Mouse (Mus musculus) limb, embryonic 11.5 days (tissue): ENCODE results near the gene Topors. TPM values are rescaled to one million over a fixed set of nuclear protein-coding genes. Genes with fewer than 3 reads are reported as not detected.
"Not testable (repeated sequence)": the region's sequence is repeated elsewhere in the genome, so short reads cannot be mapped to it uniquely, and the experiment has no call there.

ENCODE experiments used
- ATAC-seq: fragments of 200-750 bp; cut with Nextera tagmentation; 2 replicates; pipeline ENCODE4 v1.8.0; 2017; ENCODE audit warnings: low read depth; ENCODE audit not compliant: insufficient number of reproducible peaks, low FRiP score, low TSS enrichment
- DNase-seq: peaks from one replicate; pipeline ENCODE4 v3.0.0-alpha.2; 2015; ENCODE audit warnings: low spot score
- H3K27ac ChIP-seq: fragments of 300-500 bp; sonication (generic); replicated peaks from 2 replicates; pipeline ENCODE4 v1.5.1; 2014; ENCODE audit warnings: low read depth, mild to moderate bottlenecking, low read length
- H3K27me3 ChIP-seq: fragments of 300-500 bp; sonication (generic); 2 replicates; pipeline ENCODE4 v1.6.1; 2014; ENCODE audit warnings: mild to moderate bottlenecking, low read length, mixed read lengths; ENCODE audit not compliant: control insufficient read depth, insufficient read depth
- H3K36me3 ChIP-seq: fragments of 300-500 bp; sonication (generic); 2 replicates; pipeline ENCODE4 v1.6.1; 2014; ENCODE audit warnings: mild to moderate bottlenecking, low read length, moderate library complexity, mixed read lengths; ENCODE audit not compliant: control insufficient read depth, insufficient read depth
- H3K4me1 ChIP-seq: fragments of 300-500 bp; sonication (generic); 2 replicates; pipeline ENCODE4 v1.6.1; 2014; ENCODE audit warnings: low read length, mixed read lengths; ENCODE audit not compliant: control insufficient read depth, insufficient read depth
- H3K4me2 ChIP-seq: fragments of 300-500 bp; sonication (generic); 2 replicates; pipeline ENCODE4 v1.6.1; 2014; ENCODE audit warnings: low read depth, mild to moderate bottlenecking, moderate library complexity; ENCODE audit not compliant: severe bottlenecking
- H3K4me3 ChIP-seq: fragments of 300-500 bp; sonication (generic); 2 replicates; pipeline ENCODE4 v1.5.1; 2014; ENCODE audit warnings: low read depth, low read length
- H3K9ac ChIP-seq: fragments of 300-500 bp; sonication (generic); 2 replicates; pipeline ENCODE4 v1.6.1; 2014; ENCODE audit warnings: mild to moderate bottlenecking, low read length
- H3K9me3 ChIP-seq: fragments of 300-500 bp; sonication (generic); 2 replicates; pipeline ENCODE4 v1.6.1; 2016; ENCODE audit warnings: low read length; ENCODE audit not compliant: control insufficient read depth
- WGBS: fragments of 180-500 bp; shearing (Covaris S2); extraction: QIAGEN DNeasy Blood & Tissue Kit; methylation state at CpG from one replicate; pipeline ENCODE4 v1.1.7; 2014; 5-methylcytosine and 5-hydroxymethylcytosine counted together
- polyA plus RNA-seq: library from polyadenylated mRNA; unstranded; fragments of >200 nt; fragmentation: Nextera tagmentation; extraction: Ambion mirVana; gene quantifications from 2 replicates; pipeline ENCODE4 v1.2.1, GENCODE M21; 2014

Gene Topors
- polyA plus RNA-seq, 1 experiment from 2014 or later: 58.2 TPM

DNA sequence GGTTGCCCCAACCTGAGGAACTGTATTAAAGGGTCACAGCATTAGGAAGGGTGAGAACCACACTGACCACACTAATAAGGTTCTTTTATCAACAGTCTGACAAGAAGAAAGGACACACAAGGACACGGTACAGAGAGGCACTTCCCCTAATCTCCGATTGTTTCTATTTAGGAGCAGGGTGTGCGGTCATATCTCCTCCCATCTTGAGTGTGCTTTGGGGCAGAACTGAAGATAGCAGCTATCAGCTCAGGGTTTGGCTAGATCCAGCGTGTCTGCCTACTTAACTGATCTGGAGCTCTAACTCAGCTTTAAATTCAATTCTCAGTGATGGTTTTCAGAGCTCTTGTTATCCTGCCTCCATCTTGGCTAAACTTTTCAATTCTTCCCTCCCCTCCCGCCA, 29.5 kb upstream of the Topors start:
- H3K4me2 ChIP-seq: no peak overlapping the region
- H3K4me1 ChIP-seq: no peaks in the 10 kb centered on the region
- no peak for ATAC-seq
- 87% methylated on average over 5 of the region's 5 CpGs for WGBS
- no peak overlapping the region for H3K4me3 ChIP-seq
- H3K27me3 ChIP-seq: no peaks in the 10 kb centered on the region
- H3K9ac ChIP-seq: no peak overlapping the region
- no peaks in the 10 kb centered on the region for H3K36me3 ChIP-seq
- no peaks in the 10 kb centered on the region for H3K9me3 ChIP-seq
- DNase-seq: no peak
- H3K27ac ChIP-seq: no peak overlapping the region

DNA sequence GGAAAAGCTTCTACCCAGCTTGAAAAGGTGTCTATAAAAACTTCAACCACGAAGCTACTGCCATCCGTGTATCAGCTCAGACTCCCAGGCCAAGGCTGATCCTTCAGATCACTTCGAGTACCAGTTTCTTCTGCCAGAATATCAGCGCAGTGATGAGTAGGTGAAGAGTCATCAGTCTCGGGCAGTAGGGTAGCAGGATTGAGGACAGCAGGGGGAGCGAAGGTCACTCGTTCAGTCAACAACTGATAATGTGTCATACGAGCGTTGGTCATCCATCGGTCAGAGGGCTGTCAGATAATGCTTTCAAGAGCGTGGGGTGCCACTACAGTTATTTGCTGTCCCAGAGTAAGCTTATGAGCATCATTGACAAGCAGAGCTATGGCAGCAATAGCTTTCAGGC, 21.9 kb upstream of the Topors start:
- not testable (repeated sequence) for H3K27me3 ChIP-seq, ATAC-seq, H3K9me3 ChIP-seq, H3K4me2 ChIP-seq, H3K4me1 ChIP-seq, H3K4me3 ChIP-seq, H3K36me3 ChIP-seq, H3K27ac ChIP-seq, H3K9ac ChIP-seq, DNase-seq
- 91% methylated on average over 11 of the region's 11 CpGs for WGBS

- Histone ChIP-seq H3K27me3 (no peaks in the 10 kb centered on the region), H3K4me1 (no peaks in the 10 kb centered on the region), H3K4me3 (no peak overlapping the region), H3K9me3 (no peaks in the 10 kb centered on the region), H3K27ac (no peak overlapping the region), H3K9ac (no peak overlapping the region), H3K36me3 (no peaks in the 10 kb centered on the region), H3K4me2 (no peak overlapping the region)
- DNase-seq (no peak), ATAC-seq (no peak)
- WGBS: 93% methylated on average over 2 of the region's 2 CpGs
These were observed 19.4 kb upstream of the Topors start for GRCm38 (mm10) chr4:40289046-40289445.

DNA sequence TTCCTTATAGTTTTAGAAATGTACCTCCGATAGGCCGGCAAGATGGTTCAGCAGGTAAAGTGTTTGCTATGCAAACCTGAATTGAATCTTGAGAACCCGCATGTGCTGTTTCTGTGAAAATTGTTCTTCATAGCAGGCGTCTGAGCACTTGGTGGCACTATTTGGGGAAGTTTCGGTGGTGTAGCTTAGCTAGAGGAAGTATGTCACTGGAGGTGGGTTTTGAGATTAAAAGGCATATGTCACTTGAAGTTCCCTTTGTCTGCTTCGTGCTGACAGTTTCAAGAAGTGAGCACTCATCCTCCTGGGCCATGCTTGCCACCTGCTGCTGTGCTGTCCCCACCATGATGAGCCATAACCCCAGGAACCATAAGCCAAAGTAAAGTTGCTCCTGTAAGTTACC, 17.8 kb upstream of the Topors start:
- Histone ChIP-seq H3K9ac (no peak overlapping the region), H3K4me1 (no peaks in the 10 kb centered on the region), H3K4me3 (no peak overlapping the region), H3K27me3 (no peaks in the 10 kb centered on the region), H3K9me3 (no peaks in the 10 kb centered on the region), H3K36me3 (no peaks in the 10 kb centered on the region), H3K4me2 (no peak overlapping the region), H3K27ac (no peak overlapping the region)
- ATAC-seq (no peak), DNase-seq (no peak)
- 81% methylated on average over 6 of the region's 6 CpGs for WGBS

DNA sequence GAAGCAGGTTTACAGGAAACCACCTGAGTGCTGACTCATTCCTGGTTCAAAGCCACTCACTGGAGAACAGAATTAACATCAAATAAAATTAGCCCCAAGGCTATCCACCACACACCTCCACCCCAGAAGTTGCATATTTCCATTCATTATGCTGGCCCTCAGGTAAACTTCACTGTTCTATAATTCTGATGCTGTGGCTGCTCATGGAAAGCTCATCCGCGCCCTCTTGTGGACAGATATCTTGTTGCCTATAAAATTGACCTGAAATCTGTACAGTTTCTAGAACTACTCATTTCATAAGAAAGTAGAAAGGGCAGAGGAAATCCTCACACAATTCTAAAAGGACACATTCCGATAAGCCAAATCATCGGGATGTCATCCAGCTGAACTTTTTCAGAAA, 15.9 kb upstream of the Topors start:
- no peak overlapping the region for H3K4me3 ChIP-seq
- H3K27ac ChIP-seq: no peak overlapping the region
- H3K4me2 ChIP-seq: no peak overlapping the region
- DNase-seq (peak; percentile 79), ATAC-seq (no peak)
- no peaks in the 10 kb centered on the region for H3K27me3 ChIP-seq
- H3K4me1 ChIP-seq: no peaks in the 10 kb centered on the region
- H3K36me3 ChIP-seq: no peaks in the 10 kb centered on the region
- H3K9me3 ChIP-seq: no peaks in the 10 kb centered on the region
- H3K9ac ChIP-seq: no peak overlapping the region
- WGBS: 24% methylated on average over 4 of the region's 4 CpGs

DNA sequence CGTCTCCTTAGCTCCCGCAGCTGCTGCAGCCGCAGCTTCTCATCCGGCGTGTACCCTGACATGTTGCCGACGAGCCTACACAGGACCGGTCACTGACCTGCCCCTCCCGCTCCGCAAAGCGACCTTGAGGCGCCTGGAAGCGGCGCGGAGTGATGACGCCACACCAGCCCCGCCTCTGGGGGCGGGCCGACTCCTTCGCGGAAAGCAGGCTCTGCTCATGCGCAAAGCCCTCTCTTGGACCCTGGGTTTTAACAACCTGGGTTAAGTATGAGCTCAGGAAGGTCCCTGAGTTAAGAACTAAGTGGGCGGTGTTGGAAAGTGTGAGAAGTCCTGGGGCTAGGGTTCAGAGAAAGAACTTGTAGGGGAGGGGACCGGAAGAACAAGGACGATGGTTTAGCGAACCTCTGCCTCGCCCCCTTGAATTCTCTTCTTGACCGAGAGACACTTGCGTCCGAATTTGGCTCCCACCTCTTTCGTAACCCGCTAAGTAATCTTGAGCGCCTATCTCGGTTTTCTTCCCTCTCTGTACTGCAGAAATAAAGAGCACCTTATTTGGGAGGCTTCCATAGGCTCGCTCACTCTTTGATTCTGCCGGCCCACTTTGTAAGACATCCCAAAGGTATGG, 9.7 kb upstream of the Topors start, which contains the start of gene Ndufb6:
Gene Ndufb6 (minus strand): TSS at position 146 of the 625 bp plus-strand sequence.
- peak within 1 kb of the TSS; percentile 72; the same call in 1 of the 2 replicates for H3K27ac ChIP-seq
- peak within 1 kb of the TSS; percentile 70 for H3K9ac ChIP-seq
- H3K4me3 ChIP-seq: peak within 1 kb of the TSS; percentile 87
- no peaks in the 10 kb centered on the region for H3K27me3 ChIP-seq
- H3K36me3 ChIP-seq: no peaks in the 10 kb centered on the region
- H3K4me2 ChIP-seq: peak within 1 kb of the TSS; percentile 87
- peaks cover 2% of the 10 kb centered on the region; the same call in 1 of the 2 replicates for H3K4me1 ChIP-seq
- WGBS: under 1% methylated on average over 36 of the region's 36 CpGs
- DNase-seq: peak; percentile 99
- ATAC-seq: peak; percentile 97
- no peaks in the 10 kb centered on the region for H3K9me3 ChIP-seq

DNA sequence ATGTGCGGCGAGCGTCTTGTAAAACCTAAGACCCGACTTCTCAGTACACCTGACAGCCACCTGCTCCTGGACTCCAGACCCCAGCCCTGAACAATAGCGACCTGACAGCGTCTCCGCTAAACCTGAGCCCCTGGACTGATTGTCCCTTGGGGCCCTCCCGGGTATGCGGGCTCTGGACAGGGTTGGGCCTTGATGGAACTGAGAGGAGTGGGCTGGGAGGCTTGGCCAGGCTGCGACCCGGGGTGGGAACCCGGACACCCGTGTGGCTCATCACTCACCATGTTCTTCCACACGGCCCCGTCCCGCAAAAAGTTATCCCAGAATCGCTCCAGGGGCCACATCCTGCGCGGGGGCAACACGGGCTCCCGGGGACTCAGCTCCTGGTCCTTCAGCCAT, 9.2 kb upstream of the Topors start:
- Histone ChIP-seq H3K27me3 (no peaks in the 10 kb centered on the region), H3K27ac (no peak overlapping the region), H3K9me3 (no peaks in the 10 kb centered on the region), H3K9ac (peak overlapping the region; percentile 70), H3K4me2 (peak overlapping the region; percentile 87), H3K4me1 (peaks cover 2% of the 10 kb centered on the region; the same call in 1 of the 2 replicates), H3K4me3 (peak overlapping the region; percentile 87), H3K36me3 (no peaks in the 10 kb centered on the region)
- no peak for DNase-seq
- ATAC-seq: peak; percentile 72
- WGBS: 1% methylated on average over 21 of the region's 21 CpGs

- peak overlapping the region; percentile 74 for H3K4me2 ChIP-seq
- no peaks in the 10 kb centered on the region for H3K9me3 ChIP-seq
- peak overlapping the region; percentile 79 for H3K4me3 ChIP-seq
- no peaks in the 10 kb centered on the region for H3K27me3 ChIP-seq
- H3K4me1 ChIP-seq: peaks cover 2% of the 10 kb centered on the region; the same call in 1 of the 2 replicates
- H3K9ac ChIP-seq: peak overlapping the region; percentile 91
- H3K36me3 ChIP-seq: peaks cover 3% of the 10 kb centered on the region; the same call in 1 of the 2 replicates
- ATAC-seq: 0 out of 2 replicates have a peak, but pooled peaks have one; percentile 0
- WGBS: under 1% methylated on average over 16 of the region's 16 CpGs
- H3K27ac ChIP-seq: peak overlapping the region; percentile 93
- no peak for DNase-seq
These were observed 815 bp downstream of the Topors start for GRCm38 (mm10) chr4:40268835-40269234.
